Mouse (Mus musculus): ENCODE data around the gene Ninl.

- TF ChIP-seq CTCF (IDR thresholded peaks at IDR 0.05; ENCODE audit: low read depth) (no peak), EP300 (IDR thresholded peaks at IDR 0.05; ENCODE audit: low read depth) (no peak)
These were observed 61.5 kb downstream of the Ninl start for GRCm38 (mm10) chr2:150977676-150978075.

Data from liver, postnatal 0 days (tissue).